Mouse (Mus musculus) hematopoietic multipotent progenitor cell, adult 10-12 weeks (in vitro differentiated cells): ENCODE results near the gene Gm14406. TPM values are rescaled to one million over a fixed set of nuclear protein-coding genes. Genes with fewer than 3 reads are reported as not detected.

ENCODE experiments used
- polyA plus RNA-seq: library from polyadenylated mRNA; stranded (reverse); fragments of >175 nt; gene quantifications from 2 replicates; pipeline ENCODE4 v1.2.3, GENCODE M21; 2012; ENCODE audit warnings: low replicate concordance

Gm14406 gene
- polyA plus RNA-seq: not detected in 2 replicates

GRCm38 (mm10) chr2:177577998-177578397, at the start of gene Gm14406:
Gm14406 (minus strand) TSS chr2:177578210.

Other genes starting within 250 kb of the Gm14406 start
- not detected in 2 replicates for gene Gm14418, start 179.9 kb downstream of the Gm14406 start, polyA plus RNA-seq
- 0.09 and 0.28 TPM in 2 replicates for gene Zfp970, start 113.5 kb downstream of the Gm14406 start, polyA plus RNA-seq
- gene Gm14403, start 80.0 kb downstream of the Gm14406 start, polyA plus RNA-seq: not detected in 2 replicates
- gene Gm14322, start 181.1 kb upstream of the Gm14406 start, polyA plus RNA-seq: not detected in 2 replicates